ENCODE assay signal across 14 mouse cellular contexts in the genomic region with DNA sequence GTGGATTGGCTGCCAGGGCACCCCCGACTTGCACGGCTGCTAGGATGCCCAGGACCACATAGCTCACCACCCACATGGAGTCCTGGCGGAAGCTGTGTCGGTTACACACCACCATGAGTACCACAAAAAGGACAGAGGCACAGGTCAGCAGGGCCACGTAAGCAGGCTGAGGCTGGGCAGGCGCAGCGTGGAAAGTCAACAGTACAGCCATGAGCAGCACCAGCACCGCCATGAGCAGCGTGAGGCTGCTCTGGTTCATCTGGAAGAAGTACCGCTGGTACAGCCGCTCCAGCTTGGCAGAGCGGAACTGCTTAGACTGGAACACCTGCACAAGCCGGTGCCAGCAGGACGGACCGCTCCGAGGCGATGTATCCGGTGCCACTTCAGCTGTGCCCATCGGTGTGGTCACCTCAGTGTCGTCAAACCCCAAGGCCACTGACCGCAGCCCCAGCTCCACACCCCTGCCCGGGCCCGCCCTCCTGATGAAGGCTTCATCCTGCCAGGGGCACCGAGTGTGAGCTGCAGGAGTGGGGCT. TPM values are rescaled to one million over a fixed set of nuclear protein-coding genes. Genes with fewer than 3 reads are reported as not detected.
DNase-seq lines count a peak whose midpoint lies in the region; ATAC-seq and TF ChIP-seq lines count a peak whose summit lies in the region.
"Had no signal": no experiment of that assay in that cellular context is flagged by ENCODE, and none has a peak within 500 bp of the region (broad histone marks: within the 10 kb centered on the region; RNA-seq: fewer than 3 reads in every experiment).

No protein-coding gene starts in this region.

- TF ChIP-seq EP300 in liver, postnatal 0 days (IDR thresholded peaks at IDR 0.05; ENCODE audit: low read depth), result no peak

- 79% methylated on average over 24 of the region's 24 CpGs for WGBS in heart, embryonic 13.5 days
- 84% methylated on average over 24 of the region's 24 CpGs for WGBS in intestine, postnatal 0 days
- 90% methylated on average over 24 of the region's 24 CpGs for WGBS in liver, postnatal 0 days (ENCODE audit: insufficient replicate concordance)
- WGBS in cerebellum, adult 2 months, result 87% methylated on average over 24 of the region's 24 CpGs

- H3K27ac ChIP-seq in heart, embryonic 13.5 days (replicated peaks), result peak overlapping the region; percentile 99
- peak overlapping the region; percentile 4; the same call in 1 of the 2 replicates for H3K27ac ChIP-seq in brown adipose tissue, adult 24 weeks (replicated peaks; ENCODE audit: low read depth, low read length)
- 0 out of 2 replicates have a peak overlapping the region, but pooled peaks have one; percentile 7 for H3K27ac ChIP-seq in intestine, postnatal 0 days (ENCODE audit: low read depth, low read length)
- H3K27ac ChIP-seq in liver, postnatal 0 days (ENCODE audit: low read depth), result 0 out of 2 replicates have a peak overlapping the region, but pooled peaks have one; percentile 82
- H3K27ac ChIP-seq in cerebellum, adult 2 months (ENCODE audit: insufficient read depth, low read length), result no peak overlapping the region
- H3K27ac ChIP-seq: hindbrain, embryonic 13.5 days had no signal

- TF ChIP-seq CTCF in intestine, postnatal 0 days (IDR thresholded peaks at IDR 0.05; ENCODE audit: low read depth), result no peak
- TF ChIP-seq CTCF in liver, postnatal 0 days (IDR thresholded peaks at IDR 0.05; ENCODE audit: low read depth), result no peak
- TF ChIP-seq CTCF in cerebellum, adult 2 months (IDR thresholded peaks at IDR 0.05; ENCODE audit: borderline replicate concordance, insufficient read depth, low read depth, low read length), result no peak

- intact Hi-C loops in heart, postnatal 36 days (cut with DNase I), result no loop called here

- no peak for ATAC-seq in heart, embryonic 13.5 days (ENCODE audit: extremely low read depth, insufficient number of reproducible peaks, low FRiP score, low TSS enrichment)
- ATAC-seq in intestine, postnatal 0 days, result no peak
- ATAC-seq in liver, postnatal 0 days, result no peak

- H3K4me2 ChIP-seq in heart, embryonic 13.5 days, result peak overlapping the region; percentile 87
- peak overlapping the region; percentile 65 for H3K4me2 ChIP-seq in intestine, postnatal 0 days (replicated peaks; ENCODE audit: low read depth)
- H3K4me2 ChIP-seq in liver, postnatal 0 days (ENCODE audit: low read depth, low read length), result peak overlapping the region; percentile 81
- H3K4me2 ChIP-seq: hindbrain, embryonic 13.5 days had no signal

- H3K4me1 ChIP-seq in heart, embryonic 13.5 days, result peaks cover 89% of the 10 kb centered on the region
- peaks cover 28% of the 10 kb centered on the region for H3K4me1 ChIP-seq in brown adipose tissue, adult 24 weeks (ENCODE audit: control insufficient read depth, insufficient read depth, insufficient read length, low read length)
- peaks cover 9% of the 10 kb centered on the region for H3K4me1 ChIP-seq in intestine, postnatal 0 days (replicated peaks; ENCODE audit: control insufficient read depth, insufficient read depth, low read length)
- peaks cover 55% of the 10 kb centered on the region for H3K4me1 ChIP-seq in liver, postnatal 0 days (ENCODE audit: insufficient read depth)
- peaks cover 6% of the 10 kb centered on the region; the same call in 1 of the 2 replicates for H3K4me1 ChIP-seq in cerebellum, adult 2 months (ENCODE audit: control insufficient read depth, insufficient read depth, low read length)

- H3K27me3 ChIP-seq in heart, embryonic 13.5 days (replicated peaks), result no peaks in the 10 kb centered on the region
- no peaks in the 10 kb centered on the region for H3K27me3 ChIP-seq in intestine, postnatal 0 days (replicated peaks; ENCODE audit: control insufficient read depth, insufficient read depth, low read length)
- H3K27me3 ChIP-seq in liver, postnatal 0 days (ENCODE audit: insufficient read depth, low read length), result no peaks in the 10 kb centered on the region
- no peaks in the 10 kb centered on the region for H3K27me3 ChIP-seq in cerebellum, adult 2 months (ENCODE audit: control insufficient read depth, insufficient read depth, low read length)
- H3K27me3 ChIP-seq: hindbrain, embryonic 13.5 days had no signal

- no peaks in the 10 kb centered on the region for H3K9me3 ChIP-seq in heart, embryonic 13.5 days
- H3K9me3 ChIP-seq in intestine, postnatal 0 days (ENCODE audit: control insufficient read depth), result no peaks in the 10 kb centered on the region
- no peaks in the 10 kb centered on the region for H3K9me3 ChIP-seq in liver, postnatal 0 days (ENCODE audit: low read length)
- H3K9me3 ChIP-seq: hindbrain, embryonic 13.5 days had no signal

- peak overlapping the region; percentile 94 for H3K4me3 ChIP-seq in heart, embryonic 13.5 days
- H3K4me3 ChIP-seq in brown adipose tissue, adult 24 weeks (ENCODE audit: insufficient read depth, low read depth, low read length), result no peak overlapping the region
- no peak overlapping the region for H3K4me3 ChIP-seq in intestine, postnatal 0 days (ENCODE audit: low read depth, low read length)
- H3K4me3 ChIP-seq in liver, postnatal 0 days (ENCODE audit: low read depth, low read length), result 0 out of 2 replicates have a peak overlapping the region, but pooled peaks have one; percentile 57
- no peak overlapping the region for H3K4me3 ChIP-seq in cerebellum, adult 2 months (replicated peaks; ENCODE audit: insufficient read depth, low read depth, low read length)
- H3K4me3 ChIP-seq: hindbrain, embryonic 13.5 days had no signal

- H3K36me3 ChIP-seq in heart, embryonic 13.5 days, result peaks cover 54% of the 10 kb centered on the region
- peaks cover 43% of the 10 kb centered on the region for H3K36me3 ChIP-seq in intestine, postnatal 0 days (ENCODE audit: control insufficient read depth, insufficient read depth)
- H3K36me3 ChIP-seq in liver, postnatal 0 days (replicated peaks; ENCODE audit: insufficient read depth, low read length), result peaks cover 27% of the 10 kb centered on the region

- no peak for TF ChIP-seq POLR2A in cerebellum, adult 2 months (IDR thresholded peaks at IDR 0.05; ENCODE audit: borderline replicate concordance, insufficient read depth, low read length)

- peak overlapping the region; percentile 82 for H3K9ac ChIP-seq in heart, embryonic 13.5 days
- H3K9ac ChIP-seq in intestine, postnatal 0 days (ENCODE audit: low read depth, low read length), result no peak overlapping the region
- no peak overlapping the region for H3K9ac ChIP-seq in liver, postnatal 0 days (replicated peaks)

- DNase-seq in heart, postnatal 36 days, result no peak
- DNase-seq in liver, postnatal 0 days, result no peak
- no peak for DNase-seq in cerebellum, adult 2 months
- DNase-seq in adrenal gland, adult (ENCODE audit: inconsistent age in 2 of 2, low spot score in 1 of 2), result no peak
- DNase-seq: cerebellum, postnatal 14 days; left cerebral cortex, postnatal 4 days; thymus, postnatal 36 days had no signal

RNA-seq across cellular contexts. Expression of a gene that starts 5.8 kb away (rescaled TPM):
- polyA plus RNA-seq in heart, embryonic 13.5 days (2015; fragmentation: Nextera tagmentation; extraction: Ambion mirVana), result 29.0 and 32.4 TPM in 2 replicates
- total RNA-seq in heart, postnatal 36 days (2021), result 100 to 1,000 TPM; 207 TPM
- polyA plus RNA-seq in brown adipose tissue, adult 24 weeks (2012; ENCODE audit: insufficient read depth, insufficient read length, missing spikeins), result 37.3 and 42.5 TPM in 2 replicates
- 10.6 and 11.1 TPM in 2 replicates for polyA plus RNA-seq in intestine, postnatal 0 days (2015; fragmentation: Nextera tagmentation; extraction: Ambion mirVana)
- 5.3 and 7.7 TPM in 2 replicates for polyA plus RNA-seq in liver, postnatal 0 days (2015; fragmentation: Nextera tagmentation; extraction: Ambion mirVana)
- polyA plus RNA-seq in cerebellum, adult 2 months (2012; rRNA removed), result 31.1 and 31.3 TPM in 2 replicates

RNA-seq across cellular contexts. Expression of a gene that starts 26.5 kb away (rescaled TPM):
- polyA plus RNA-seq in heart, embryonic 13.5 days (2015; fragmentation: Nextera tagmentation; extraction: Ambion mirVana), result 9.5 and 10.8 TPM in 2 replicates
- total RNA-seq in heart, postnatal 36 days (2021), result 1 to 10 TPM; 3.3 to 4.0 TPM
- 0.46 and 0.95 TPM in 2 replicates for polyA plus RNA-seq in brown adipose tissue, adult 24 weeks (2012; ENCODE audit: insufficient read depth, insufficient read length, missing spikeins)
- polyA plus RNA-seq in intestine, postnatal 0 days (2015; fragmentation: Nextera tagmentation; extraction: Ambion mirVana), result 9.3 and 10.3 TPM in 2 replicates
- 0.38 and 0.58 TPM in 2 replicates for polyA plus RNA-seq in liver, postnatal 0 days (2015; fragmentation: Nextera tagmentation; extraction: Ambion mirVana)
- 65.4 and 69.7 TPM in 2 replicates for polyA plus RNA-seq in cerebellum, adult 2 months (2012; rRNA removed)
- total RNA-seq: megakaryocyte progenitor cell, adult 5-6 weeks had no signal

RNA-seq across cellular contexts. Expression of a gene that starts 33.3 kb away (rescaled TPM):
- polyA plus RNA-seq in heart, embryonic 13.5 days (2015; fragmentation: Nextera tagmentation; extraction: Ambion mirVana), result 0.29 and 0.48 TPM in 2 replicates
- total RNA-seq in heart, postnatal 36 days (2021), result 1 to 10 TPM; 1.6 TPM
- polyA plus RNA-seq in brown adipose tissue, adult 24 weeks (2012; ENCODE audit: insufficient read depth, insufficient read length, missing spikeins), result 5.1 and 14.0 TPM in 2 replicates
- not detected in 2 replicates for polyA plus RNA-seq in intestine, postnatal 0 days (2015; fragmentation: Nextera tagmentation; extraction: Ambion mirVana)
- not detected in 2 replicates for polyA plus RNA-seq in liver, postnatal 0 days (2015; fragmentation: Nextera tagmentation; extraction: Ambion mirVana)
- polyA plus RNA-seq in cerebellum, adult 2 months (2012; rRNA removed), result not detected in 2 replicates
- total RNA-seq: CH12.LX; layer of hippocampus, adult 18-20 months; left cerebral cortex, postnatal 4 days; megakaryocyte progenitor cell, adult 5-6 weeks had no signal
- polyA plus RNA-seq: hindbrain, embryonic 13.5 days had no signal

RNA-seq across cellular contexts. Expression of a gene that starts 33.4 kb away (rescaled TPM):
- polyA plus RNA-seq in heart, embryonic 13.5 days (2015; fragmentation: Nextera tagmentation; extraction: Ambion mirVana), result 35.2 and 35.8 TPM in 2 replicates
- 10 to 100 TPM; 27.6 to 32.1 TPM for total RNA-seq in heart, postnatal 36 days (2021)
- 16.4 and 18.1 TPM in 2 replicates for polyA plus RNA-seq in brown adipose tissue, adult 24 weeks (2012; ENCODE audit: insufficient read depth, insufficient read length, missing spikeins)
- 21.1 and 25.0 TPM in 2 replicates for polyA plus RNA-seq in intestine, postnatal 0 days (2015; fragmentation: Nextera tagmentation; extraction: Ambion mirVana)
- polyA plus RNA-seq in liver, postnatal 0 days (2015; fragmentation: Nextera tagmentation; extraction: Ambion mirVana), result 14.9 and 17.0 TPM in 2 replicates
- polyA plus RNA-seq in cerebellum, adult 2 months (2012; rRNA removed), result 24.1 and 24.2 TPM in 2 replicates

RNA-seq across cellular contexts. Expression of a gene that starts 58.6 kb away (rescaled TPM):
- polyA plus RNA-seq in heart, embryonic 13.5 days (2015; fragmentation: Nextera tagmentation; extraction: Ambion mirVana), result 16.5 and 20.8 TPM in 2 replicates
- total RNA-seq in heart, postnatal 36 days (2021), result 10 to 100 TPM; 51.5 to 65.1 TPM
- 28.1 and 50.7 TPM in 2 replicates for polyA plus RNA-seq in brown adipose tissue, adult 24 weeks (2012; ENCODE audit: insufficient read depth, insufficient read length, missing spikeins)
- polyA plus RNA-seq in intestine, postnatal 0 days (2015; fragmentation: Nextera tagmentation; extraction: Ambion mirVana), result 9.0 and 11.7 TPM in 2 replicates
- polyA plus RNA-seq in liver, postnatal 0 days (2015; fragmentation: Nextera tagmentation; extraction: Ambion mirVana), result 4.7 and 9.2 TPM in 2 replicates
- 69.4 and 71.7 TPM in 2 replicates for polyA plus RNA-seq in cerebellum, adult 2 months (2012; rRNA removed)

Comparison
In these comparisons a context has a peak if more than half of its experiments do, and no peak if none do; other contexts are left out.
1. H3K4me3 ChIP-seq: peak in heart, embryonic 13.5 days (single experiment) and liver, postnatal 0 days (single experiment); none in brown adipose tissue, adult 24 weeks (single experiment), intestine, postnatal 0 days (single experiment) and cerebellum, adult 2 months (single experiment).
2. Peak in every context shown above with its lines, with median percentiles within 50 percentile points of each other: H3K4me2 ChIP-seq.